Mouse (Mus musculus): ENCODE data around the gene Fxyd3. TPM values are rescaled to one million over a fixed set of nuclear protein-coding genes. Genes with fewer than 3 reads are reported as not detected.

Fxyd3 gene
- total RNA-seq, 1 experiment = 3.2 TPM

DNA sequence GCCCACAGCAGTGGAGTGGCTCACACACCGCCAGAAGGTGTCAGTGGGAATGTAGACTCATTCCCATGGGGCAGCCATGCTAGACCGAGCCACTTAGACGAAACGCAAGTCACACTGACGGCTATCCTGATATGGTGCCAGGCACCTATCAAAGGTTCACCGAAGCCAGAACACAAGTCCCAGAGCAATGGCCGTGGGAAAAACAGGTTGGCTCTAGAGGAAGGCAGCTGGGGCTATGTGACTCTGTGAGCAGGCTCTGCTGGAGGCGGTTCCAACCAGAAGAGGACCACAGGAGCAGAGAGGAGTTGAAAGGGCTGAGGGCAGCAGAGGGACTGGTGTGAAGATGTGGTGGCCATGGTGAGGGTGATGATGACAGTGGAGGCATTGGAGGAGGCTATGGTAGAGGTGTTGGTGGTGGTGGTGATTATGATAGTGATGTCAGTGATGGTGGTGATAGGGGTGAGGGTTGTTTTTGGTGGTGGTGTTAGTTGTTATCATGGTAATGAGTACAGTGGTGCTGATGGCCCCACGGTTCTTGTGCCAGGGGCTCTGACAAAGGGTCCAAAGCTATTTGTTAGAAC, 9.8 kb upstream of the Fxyd3 start:
- no peaks in the 10 kb centered on the region for H3K36me3 ChIP-seq (ENCODE audit: control insufficient read depth, insufficient read depth, low read length, poor library complexity, severe bottlenecking)
- peaks cover 4 to 13% of the 10 kb centered on the region in 2 experiments for H3K4me1 ChIP-seq (ENCODE audit: control insufficient read depth in 2 of 2, insufficient read depth in 2 of 2, low read length in 2 of 2, poor library complexity in 1 of 2)
- no peaks in the 10 kb centered on the region for H3K9me3 ChIP-seq (ENCODE audit: control insufficient read depth, insufficient read depth, low read depth, low read length)
- no peak for DNase-seq (ENCODE audit: low read depth, low spot score)
- no peak overlapping the region for H3K27ac ChIP-seq (ENCODE audit: insufficient read depth, low read depth, low read length, poor library complexity, severe bottlenecking)
- no peak overlapping the region for H3K4me3 ChIP-seq (ENCODE audit: insufficient read depth in 1 of 2, low read depth in 1 of 2, low read length in 2 of 2, poor library complexity in 1 of 2, severe bottlenecking in 1 of 2)
- H3K9ac ChIP-seq (ENCODE audit: insufficient read depth, low read depth, low read length, poor library complexity, severe bottlenecking) = no peak overlapping the region
- in situ Hi-C loops (cut with MboI; ENCODE audit: low sequenced_read_pairs in 2 of 2, unreplicated experiment in 2 of 2) = no loop called here
- TF ChIP-seq CHD2 (IDR thresholded peaks at IDR 0.05; ENCODE audit: low read depth, low read length) (no peak), ZC3H11A (IDR thresholded peaks at IDR 0.05; ENCODE audit: borderline replicate concordance, low read depth, low read length) (no peak), ZNF384 (IDR thresholded peaks at IDR 0.05; ENCODE audit: low read depth, low read length) (no peak), HCFC1 (IDR thresholded peaks at IDR 0.05; ENCODE audit: borderline replicate concordance, insufficient read depth, low read length) (no peak), MAFK (IDR thresholded peaks at IDR 0.05; ENCODE audit: insufficient read depth, low read depth, low read length) (no peak)

- TF ChIP-seq CHD2 (IDR thresholded peaks at IDR 0.05; ENCODE audit: low read depth, low read length) (no peak), ZNF384 (IDR thresholded peaks at IDR 0.05; ENCODE audit: low read depth, low read length) (no peak), ZC3H11A (IDR thresholded peaks at IDR 0.05; ENCODE audit: borderline replicate concordance, low read depth, low read length) (no peak), HCFC1 (IDR thresholded peaks at IDR 0.05; ENCODE audit: borderline replicate concordance, insufficient read depth, low read length) (no peak), MAFK (IDR thresholded peaks at IDR 0.05; ENCODE audit: insufficient read depth, low read depth, low read length) (no peak)
- Histone ChIP-seq H3K9me3 (ENCODE audit: control insufficient read depth, insufficient read depth, low read depth, low read length) (no peaks in the 10 kb centered on the region), H3K4me1 (ENCODE audit: control insufficient read depth in 2 of 2, insufficient read depth in 2 of 2, low read length in 2 of 2, poor library complexity in 1 of 2) (peaks cover 4 to 13% of the 10 kb centered on the region in 2 experiments), H3K4me3 (ENCODE audit: insufficient read depth in 1 of 2, low read depth in 1 of 2, low read length in 2 of 2, poor library complexity in 1 of 2, severe bottlenecking in 1 of 2) (no peak overlapping the region), H3K27ac (ENCODE audit: insufficient read depth, low read depth, low read length, poor library complexity, severe bottlenecking) (no peak overlapping the region), H3K36me3 (ENCODE audit: control insufficient read depth, insufficient read depth, low read length, poor library complexity, severe bottlenecking) (no peaks in the 10 kb centered on the region), H3K9ac (ENCODE audit: insufficient read depth, low read depth, low read length, poor library complexity, severe bottlenecking) (no peak overlapping the region)
- in situ Hi-C loops (cut with MboI; ENCODE audit: low sequenced_read_pairs in 2 of 2, unreplicated experiment in 2 of 2) = no loop called here
- no peak for DNase-seq (ENCODE audit: low read depth, low spot score)
These were observed 8.7 kb upstream of the Fxyd3 start for GRCm38 (mm10) chr7:31085171-31085570.

GRCm38 (mm10) chr7:31084140-31084539, 7.6 kb upstream of the Fxyd3 start:
- TF ChIP-seq HCFC1 (IDR thresholded peaks at IDR 0.05; ENCODE audit: borderline replicate concordance, insufficient read depth, low read length) (no peak), ZNF384 (IDR thresholded peaks at IDR 0.05; ENCODE audit: low read depth, low read length) (no peak), MAFK (IDR thresholded peaks at IDR 0.05; ENCODE audit: insufficient read depth, low read depth, low read length) (no peak), ZC3H11A (IDR thresholded peaks at IDR 0.05; ENCODE audit: borderline replicate concordance, low read depth, low read length) (no peak), CHD2 (IDR thresholded peaks at IDR 0.05; ENCODE audit: low read depth, low read length) (no peak)
- in situ Hi-C loops (cut with MboI; ENCODE audit: low sequenced_read_pairs in 2 of 2, unreplicated experiment in 2 of 2) = no loop called here
- Histone ChIP-seq H3K4me3 (ENCODE audit: insufficient read depth in 1 of 2, low read depth in 1 of 2, low read length in 2 of 2, poor library complexity in 1 of 2, severe bottlenecking in 1 of 2) (no peak overlapping the region), H3K9ac (ENCODE audit: insufficient read depth, low read depth, low read length, poor library complexity, severe bottlenecking) (no peak overlapping the region), H3K4me1 (ENCODE audit: control insufficient read depth in 2 of 2, insufficient read depth in 2 of 2, low read length in 2 of 2, poor library complexity in 1 of 2) (peaks cover 4 to 13% of the 10 kb centered on the region in 2 experiments), H3K36me3 (ENCODE audit: control insufficient read depth, insufficient read depth, low read length, poor library complexity, severe bottlenecking) (no peaks in the 10 kb centered on the region), H3K27ac (ENCODE audit: insufficient read depth, low read depth, low read length, poor library complexity, severe bottlenecking) (no peak overlapping the region), H3K9me3 (ENCODE audit: control insufficient read depth, insufficient read depth, low read depth, low read length) (no peaks in the 10 kb centered on the region)
- DNase-seq (ENCODE audit: low read depth, low spot score) = no peak

GRCm38 (mm10) chr7:31082831-31083588, 6.5 kb upstream of the Fxyd3 start:
- no peak overlapping the region for H3K27ac ChIP-seq (ENCODE audit: insufficient read depth, low read depth, low read length, poor library complexity, severe bottlenecking)
- peaks cover 4 to 13% of the 10 kb centered on the region in 2 experiments for H3K4me1 ChIP-seq (ENCODE audit: control insufficient read depth in 2 of 2, insufficient read depth in 2 of 2, low read length in 2 of 2, poor library complexity in 1 of 2)
- in situ Hi-C loops (cut with MboI; ENCODE audit: low sequenced_read_pairs in 2 of 2, unreplicated experiment in 2 of 2) = no loop called here
- H3K9me3 ChIP-seq (ENCODE audit: control insufficient read depth, insufficient read depth, low read depth, low read length) = no peaks in the 10 kb centered on the region
- no peak overlapping the region for H3K4me3 ChIP-seq (ENCODE audit: insufficient read depth in 1 of 2, low read depth in 1 of 2, low read length in 2 of 2, poor library complexity in 1 of 2, severe bottlenecking in 1 of 2)
- no peak overlapping the region for H3K9ac ChIP-seq (ENCODE audit: insufficient read depth, low read depth, low read length, poor library complexity, severe bottlenecking)
- TF ChIP-seq MAFK (IDR thresholded peaks at IDR 0.05; ENCODE audit: insufficient read depth, low read depth, low read length) (no peak), ZC3H11A (IDR thresholded peaks at IDR 0.05; ENCODE audit: borderline replicate concordance, low read depth, low read length) (no peak), ZNF384 (IDR thresholded peaks at IDR 0.05; ENCODE audit: low read depth, low read length) (no peak), CHD2 (IDR thresholded peaks at IDR 0.05; ENCODE audit: low read depth, low read length) (no peak), HCFC1 (IDR thresholded peaks at IDR 0.05; ENCODE audit: borderline replicate concordance, insufficient read depth, low read length) (no peak)
- H3K36me3 ChIP-seq (ENCODE audit: control insufficient read depth, insufficient read depth, low read length, poor library complexity, severe bottlenecking) = no peaks in the 10 kb centered on the region
- DNase-seq (ENCODE audit: low read depth, low spot score) = no peak
